Mouse (Mus musculus) CD4-positive naive resting alpha-beta T cell, adult 76 days (primary cell): ENCODE data around the gene Doxl2. TPM values are rescaled to one million over a fixed set of nuclear protein-coding genes. Genes with fewer than 3 reads are reported as not detected.

Experiments used
- total RNA-seq: library from RNA; stranded (reverse); gene quantifications from one replicate; pipeline ENCODE4 v1.2.4, GENCODE M21; 2023

Doxl2 gene
- not detected for total RNA-seq

GRCm38 (mm10) chr6:48974663-48975062, at the start of gene Doxl2:
Gene Doxl2, plus strand, starts transcription at chr6:48974963.

GRCm38 (mm10) chr6:48929595-48929994, 45.2 kb upstream of the Doxl2 start, which contains the start of gene 1600015I10Rik:
Gene 1600015I10Rik, plus strand, starts transcription at chr6:48929895.

GRCm38 (mm10) chr6:48986444-48986990, 11.8 kb downstream of the Doxl2 start, which contains the start of gene Svs1:
Gene Svs1, plus strand, starts transcription at chr6:48986861.

Other genes with a start within 250 kb of the Doxl2 start
- gene Gimap1, start 235.9 kb upstream of the Doxl2 start, total RNA-seq = 149 TPM
- 149 TPM for gene Gimap5, start 228.8 kb upstream of the Doxl2 start, total RNA-seq
- gene Gimap3, start 204.1 kb upstream of the Doxl2 start, total RNA-seq = 598 TPM
- 3.6 TPM for gene Tmem176a, start 134.0 kb upstream of the Doxl2 start, total RNA-seq
- 7.2 TPM for gene Tmem176b, start 133.5 kb upstream of the Doxl2 start, total RNA-seq
- not detected for gene Aoc1, start 102.1 kb upstream of the Doxl2 start, total RNA-seq
- gene 1600015I10Rik, start 45.1 kb upstream of the Doxl2 start, total RNA-seq = not detected
- gene Svs1, start 11.9 kb downstream of the Doxl2 start, total RNA-seq = not detected
- gene Gpnmb, start 61.6 kb downstream of the Doxl2 start, total RNA-seq = 2.5 TPM
- 60.5 TPM for gene Malsu1, start 98.8 kb downstream of the Doxl2 start, total RNA-seq
- 0.32 TPM for gene Igf2bp3, start 240.0 kb downstream of the Doxl2 start, total RNA-seq